Mouse (Mus musculus) cerebellum, adult 2 months (tissue): ENCODE measurements around the gene Etv5.
"Not testable (repeated sequence)": the region's sequence is repeated elsewhere in the genome, so short reads cannot be mapped to it uniquely, and the experiment has no call there.

Source experiments
- CTCF ChIP-seq: fragments of 200-500 bp; IDR thresholded peaks from 2 replicates; pipeline ENCODE4 v1.5.1; 2011; ENCODE audit warnings: low read depth, mild to moderate bottlenecking, control low read depth, low read length, moderate library complexity, borderline replicate concordance; ENCODE audit not compliant: insufficient read depth
- POLR2A ChIP-seq: fragments of 200-500 bp; IDR thresholded peaks from 2 replicates; pipeline ENCODE4 v1.6.1; 2011; ENCODE audit warnings: low read length, control low read depth, borderline replicate concordance; ENCODE audit not compliant: insufficient read depth

DNA sequence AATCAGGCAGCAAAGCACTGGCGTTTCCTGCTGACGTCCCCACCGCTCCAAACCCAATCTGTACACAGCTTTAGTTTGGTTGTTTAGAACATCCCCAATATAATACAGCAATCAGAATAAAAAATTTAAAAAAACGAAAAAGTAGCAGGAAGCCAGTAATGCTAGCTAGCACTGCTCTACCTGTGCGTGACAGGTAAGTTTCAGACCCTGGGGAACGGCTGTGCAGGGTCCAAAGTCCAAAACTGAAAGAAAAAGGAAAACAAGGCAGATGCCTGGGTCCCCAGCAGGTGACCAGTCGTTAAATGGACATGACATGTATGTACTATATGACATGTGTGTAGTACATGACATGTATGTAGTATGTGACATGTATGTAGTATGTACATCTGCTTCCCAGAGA, 57.5 kb downstream of the Etv5 start:
- not testable (repeated sequence) for TF ChIP-seq CTCF, POLR2A
